Mouse (Mus musculus): Measurements from ENCODE around the gene Tbx21. TPM values are rescaled to one million over a fixed set of nuclear protein-coding genes. Genes with fewer than 3 reads are reported as not detected.

Gene Tbx21
- polyA plus RNA-seq, 1 experiment from 2014 or later, result not detected

- no peak for TF ChIP-seq CTCF (IDR thresholded peaks at IDR 0.05; ENCODE audit: low read depth)
- Histone ChIP-seq H3K4me1 (ENCODE audit: insufficient read depth) (no peaks in the 10 kb centered on the region), H3K4me3 (ENCODE audit: low read depth, low read length) (no peak overlapping the region), H3K27me3 (ENCODE audit: insufficient read depth, low read length) (peaks cover 11% of the 10 kb centered on the region; the same call in 1 of the 2 replicates), H3K9me3 (ENCODE audit: low read depth, low read length) (no peaks in the 10 kb centered on the region), H3K4me2 (no peak overlapping the region), H3K27ac (ENCODE audit: low read depth) (no peak overlapping the region), H3K36me3 (ENCODE audit: insufficient read depth) (no peaks in the 10 kb centered on the region), H3K9ac (no peak overlapping the region)
- DNase-seq, result no peak
- no peak for ATAC-seq (ENCODE audit: insufficient read depth)
- WGBS, result 93% methylated on average over 9 of the region's 9 CpGs
Observed at GRCm38 (mm10) chr11:97104091-97104483, 11.0 kb downstream of the Tbx21 start.

GRCm38 (mm10) chr11:97103163-97104090 lies 11.7 kb downstream of the Tbx21 start:
- Histone ChIP-seq H3K4me3 (ENCODE audit: low read depth, low read length) (no peak overlapping the region), H3K9me3 (ENCODE audit: low read depth, low read length) (no peaks in the 10 kb centered on the region), H3K27ac (ENCODE audit: low read depth) (no peak overlapping the region), H3K9ac (no peak overlapping the region), H3K4me2 (no peak overlapping the region), H3K36me3 (ENCODE audit: insufficient read depth) (no peaks in the 10 kb centered on the region), H3K27me3 (ENCODE audit: insufficient read depth, low read length) (peaks cover 16% of the 10 kb centered on the region; the same call in 1 of the 2 replicates), H3K4me1 (ENCODE audit: insufficient read depth) (no peaks in the 10 kb centered on the region)
- ATAC-seq (ENCODE audit: insufficient read depth), result no peak
- 89% methylated on average over 10 of the region's 10 CpGs for WGBS
- DNase-seq, result no peak
- TF ChIP-seq CTCF (IDR thresholded peaks at IDR 0.05; ENCODE audit: low read depth), result no peak

GRCm38 (mm10) chr11:97101722-97102121 lies 13.4 kb downstream of the Tbx21 start:
- Histone ChIP-seq H3K36me3 (ENCODE audit: insufficient read depth) (no peaks in the 10 kb centered on the region), H3K27ac (ENCODE audit: low read depth) (no peak overlapping the region), H3K4me3 (ENCODE audit: low read depth, low read length) (no peak overlapping the region), H3K4me1 (ENCODE audit: insufficient read depth) (no peaks in the 10 kb centered on the region), H3K9me3 (ENCODE audit: low read depth, low read length) (no peaks in the 10 kb centered on the region), H3K9ac (no peak overlapping the region), H3K27me3 (ENCODE audit: insufficient read depth, low read length) (peaks cover 26% of the 10 kb centered on the region; the same call in 1 of the 2 replicates), H3K4me2 (no peak overlapping the region)
- peak; percentile 75 for DNase-seq
- WGBS, result 16% methylated on average over 9 of the region's 9 CpGs
- TF ChIP-seq CTCF (IDR thresholded peaks at IDR 0.05; ENCODE audit: low read depth), result peak; percentile 84
- ATAC-seq (ENCODE audit: insufficient read depth), result no peak

GRCm38 (mm10) chr11:97098791-97099190 lies 16.3 kb downstream of the Tbx21 start:
- no peak overlapping the region for H3K4me3 ChIP-seq (ENCODE audit: low read depth, low read length)
- H3K36me3 ChIP-seq (ENCODE audit: insufficient read depth), result no peaks in the 10 kb centered on the region
- no peak for ATAC-seq (ENCODE audit: insufficient read depth)
- H3K4me2 ChIP-seq, result peak overlapping the region; percentile 27; the same call in 1 of the 2 replicates
- H3K9me3 ChIP-seq (ENCODE audit: low read depth, low read length), result no peaks in the 10 kb centered on the region
- H3K9ac ChIP-seq, result no peak overlapping the region
- H3K4me1 ChIP-seq (ENCODE audit: insufficient read depth), result no peaks in the 10 kb centered on the region
- WGBS, result 16% methylated on average over 18 of the region's 18 CpGs
- H3K27me3 ChIP-seq (ENCODE audit: insufficient read depth, low read length), result peaks cover 26% of the 10 kb centered on the region; the same call in 1 of the 2 replicates
- peak; percentile 22 for DNase-seq
- TF ChIP-seq CTCF (IDR thresholded peaks at IDR 0.05; ENCODE audit: low read depth), result no peak
- no peak overlapping the region for H3K27ac ChIP-seq (ENCODE audit: low read depth)

- 60% methylated on average over 2 of the region's 2 CpGs for WGBS
- DNase-seq (no peak), ATAC-seq (ENCODE audit: insufficient read depth) (no peak)
- Histone ChIP-seq H3K27ac (ENCODE audit: low read depth) (no peak overlapping the region), H3K27me3 (ENCODE audit: insufficient read depth, low read length) (peaks cover 17% of the 10 kb centered on the region; the same call in 1 of the 2 replicates), H3K9me3 (ENCODE audit: low read depth, low read length) (no peaks in the 10 kb centered on the region), H3K4me3 (ENCODE audit: low read depth, low read length) (no peak overlapping the region), H3K4me1 (ENCODE audit: insufficient read depth) (no peaks in the 10 kb centered on the region), H3K4me2 (no peak overlapping the region), H3K36me3 (ENCODE audit: insufficient read depth) (no peaks in the 10 kb centered on the region), H3K9ac (no peak overlapping the region)
- TF ChIP-seq CTCF (IDR thresholded peaks at IDR 0.05; ENCODE audit: low read depth), result no peak
Observed at GRCm38 (mm10) chr11:97094600-97094999, 20.5 kb downstream of the Tbx21 start.

- 70% methylated on average over 6 of the region's 6 CpGs for WGBS
- H3K27ac ChIP-seq (ENCODE audit: low read depth), result no peak overlapping the region
- TF ChIP-seq CTCF (IDR thresholded peaks at IDR 0.05; ENCODE audit: low read depth), result no peak
- ATAC-seq (ENCODE audit: insufficient read depth) (no peak), DNase-seq (no peak)
- H3K36me3 ChIP-seq (ENCODE audit: insufficient read depth), result no peaks in the 10 kb centered on the region
- no peaks in the 10 kb centered on the region; the same call in 1 of the 2 replicates for H3K9me3 ChIP-seq (ENCODE audit: low read depth, low read length)
- H3K4me3 ChIP-seq (ENCODE audit: low read depth, low read length), result no peak overlapping the region
- H3K4me1 ChIP-seq (ENCODE audit: insufficient read depth), result peaks cover 8% of the 10 kb centered on the region; the same call in 1 of the 2 replicates
- H3K4me2 ChIP-seq, result no peak overlapping the region
- H3K27me3 ChIP-seq (ENCODE audit: insufficient read depth, low read length), result no peaks in the 10 kb centered on the region
- no peak overlapping the region for H3K9ac ChIP-seq
Observed at GRCm38 (mm10) chr11:97086365-97086764, 28.8 kb downstream of the Tbx21 start.

- H3K4me2 ChIP-seq, result no peak overlapping the region
- no peak for DNase-seq
- TF ChIP-seq CTCF (IDR thresholded peaks at IDR 0.05; ENCODE audit: low read depth), result no peak
- no peaks in the 10 kb centered on the region for H3K27me3 ChIP-seq (ENCODE audit: insufficient read depth, low read length)
- peaks cover 8% of the 10 kb centered on the region; the same call in 1 of the 2 replicates for H3K4me1 ChIP-seq (ENCODE audit: insufficient read depth)
- H3K4me3 ChIP-seq (ENCODE audit: low read depth, low read length), result no peak overlapping the region
- H3K27ac ChIP-seq (ENCODE audit: low read depth), result no peak overlapping the region
- no peaks in the 10 kb centered on the region for H3K36me3 ChIP-seq (ENCODE audit: insufficient read depth)
- no peaks in the 10 kb centered on the region; the same call in 1 of the 2 replicates for H3K9me3 ChIP-seq (ENCODE audit: low read depth, low read length)
- no peak for ATAC-seq (ENCODE audit: insufficient read depth)
- H3K9ac ChIP-seq, result no peak overlapping the region
- 79% methylated on average over 15 of the region's 15 CpGs for WGBS
Observed at GRCm38 (mm10) chr11:97084821-97085505, 30.2 kb downstream of the Tbx21 start.
